Comparison of ENCODE assay signal across 8 mouse cellular contexts in the genomic region with DNA sequence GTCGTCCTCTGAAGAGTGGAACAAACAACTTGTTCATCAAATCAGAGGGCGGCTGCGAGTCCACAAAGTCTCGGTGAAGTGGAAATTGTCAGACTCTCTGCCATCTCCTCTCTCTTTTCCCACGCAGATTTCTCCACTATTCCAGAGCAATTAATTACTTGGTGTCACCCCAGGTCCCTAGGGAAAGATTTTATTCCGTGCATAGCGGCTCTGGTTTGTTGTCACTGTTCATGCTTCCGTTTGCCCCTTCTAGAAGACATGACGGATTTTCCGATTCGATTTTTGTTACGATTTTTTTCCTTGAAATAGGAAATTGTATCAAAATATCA. TPM values are rescaled to one million over a fixed set of nuclear protein-coding genes. Genes with fewer than 3 reads are reported as not detected.
DNase-seq lines count a peak whose midpoint lies in the region; ATAC-seq and TF ChIP-seq lines count a peak whose summit lies in the region.

No protein-coding gene starts in this region.

- H3K79me2 ChIP-seq in myocyte (ENCODE audit: control insufficient read depth, insufficient read depth): peaks cover 39% of the 10 kb centered on the region

- H3K27ac ChIP-seq in layer of hippocampus, adult 2 months: peak overlapping the region; percentile 95
- H3K27ac ChIP-seq in embryonic facial prominence, embryonic 10.5 days (replicated peaks): peak overlapping the region; percentile 96
- peak overlapping the region; percentile 94 for H3K27ac ChIP-seq in hindbrain, postnatal 0 days

- no peak for TF ChIP-seq POLR2A in myocyte (IDR thresholded peaks at IDR 0.05; ENCODE audit: insufficient read length, low read depth)

- H3K27me3 ChIP-seq in embryonic facial prominence, embryonic 10.5 days (replicated peaks; ENCODE audit: low read depth, poor library complexity, severe bottlenecking): no peaks in the 10 kb centered on the region
- H3K27me3 ChIP-seq in hindbrain, postnatal 0 days (ENCODE audit: insufficient read depth, low read length): no peaks in the 10 kb centered on the region
- H3K27me3 ChIP-seq in myocyte (ENCODE audit: control insufficient read depth, insufficient read depth, insufficient read length): no peaks in the 10 kb centered on the region

- no peaks in the 10 kb centered on the region for H3K9me3 ChIP-seq in embryonic facial prominence, embryonic 10.5 days
- no peaks in the 10 kb centered on the region for H3K9me3 ChIP-seq in hindbrain, postnatal 0 days (ENCODE audit: low read length)

- no peak for DNase-seq in layer of hippocampus, adult 2 months (ENCODE audit: low spot score in 2 of 2)
- DNase-seq in layer of hippocampus, adult 11-12 months (ENCODE audit: low spot score): no peak
- no peak for DNase-seq in embryonic facial prominence, embryonic 10.5 days (ENCODE audit: low spot score)
- peak; percentile 47 for DNase-seq in hindbrain, postnatal 0 days (ENCODE audit: low spot score)
- DNase-seq in cerebellum, adult 9-11 months: no peak
- no peak for DNase-seq in adrenal gland, postnatal 4 days (ENCODE audit: low spot score in 2 of 2)

- TF ChIP-seq CTCF in layer of hippocampus, adult 2 months (conservative IDR thresholded peaks at IDR 0.05): no peak
- no peak for TF ChIP-seq CTCF in hindbrain, postnatal 0 days (IDR thresholded peaks at IDR 0.05; ENCODE audit: low read depth)

- peak overlapping the region; percentile 26 for H3ac ChIP-seq in myocyte (ENCODE audit: control insufficient read depth, insufficient read length)

- no peak for ATAC-seq in hindbrain, postnatal 0 days
- no peak for ATAC-seq in CD4-positive, CD25-positive, alpha-beta regulatory T cell, adult 4 months

- peaks cover 16% of the 10 kb centered on the region for H3K36me3 ChIP-seq in embryonic facial prominence, embryonic 10.5 days (replicated peaks)
- H3K36me3 ChIP-seq in hindbrain, postnatal 0 days (ENCODE audit: insufficient read depth, low read length): no peaks in the 10 kb centered on the region
- peaks cover 6% of the 10 kb centered on the region for H3K36me3 ChIP-seq in myocyte (ENCODE audit: control insufficient read depth, insufficient read depth)

- peak overlapping the region; percentile 80 for H3K4me2 ChIP-seq in hindbrain, postnatal 0 days (ENCODE audit: low read depth, low read length)
- peak overlapping the region; percentile 67 for H3K4me2 ChIP-seq in myocyte (ENCODE audit: low read depth)

- peak overlapping the region; percentile 84 for H3K4me3 ChIP-seq in layer of hippocampus, adult 2 months
- H3K4me3 ChIP-seq in embryonic facial prominence, embryonic 10.5 days: peak overlapping the region; percentile 98
- H3K4me3 ChIP-seq in hindbrain, postnatal 0 days (ENCODE audit: low read length): peak overlapping the region; percentile 64
- H3K4me3 ChIP-seq in myocyte: peak overlapping the region; percentile 94

- peaks cover 21% of the 10 kb centered on the region for H3K4me1 ChIP-seq in embryonic facial prominence, embryonic 10.5 days
- peaks cover 13% of the 10 kb centered on the region; the same call in 1 of the 2 replicates for H3K4me1 ChIP-seq in hindbrain, postnatal 0 days (ENCODE audit: insufficient read depth, low read length)

- H3K9ac ChIP-seq in hindbrain, postnatal 0 days (replicated peaks; ENCODE audit: low read length): peak overlapping the region; percentile 80

- 9% methylated on average over 12 of the region's 12 CpGs for WGBS in embryonic facial prominence, embryonic 10.5 days
- WGBS in hindbrain, postnatal 0 days: 7% methylated on average over 12 of the region's 12 CpGs

TF ChIP-seq in myocyte, 11 proteins besides CTCF, POLR2A, EP300 and RAD21:
- no peak for TF ChIP-seq MYOG (IDR thresholded peaks at IDR 0.05; ENCODE audit: control insufficient read depth in 1 of 3, insufficient read depth in 1 of 3, insufficient read length in 2 of 3, low read depth in 2 of 3)
- TF ChIP-seq POLR2AphosphoS2 (IDR thresholded peaks at IDR 0.05; ENCODE audit: insufficient read length, low read depth): no peak
- no peak for TF ChIP-seq TCF12 (IDR thresholded peaks at IDR 0.05; ENCODE audit: insufficient read depth, poor library complexity, severe bottlenecking)
- no peak for TF ChIP-seq TCF3 (IDR thresholded peaks at IDR 0.05; ENCODE audit: insufficient read length, low read depth)
- no peak for TF ChIP-seq MAX (IDR thresholded peaks at IDR 0.05; ENCODE audit: low read depth)
- no peak for TF ChIP-seq SRF (IDR thresholded peaks at IDR 0.05; ENCODE audit: control insufficient read depth, insufficient read length, low read depth)
- TF ChIP-seq MYOD1 (IDR thresholded peaks at IDR 0.05; ENCODE audit: control insufficient read depth in 1 of 3, insufficient read length in 2 of 3, low read depth in 2 of 3): no peak
- no peak for TF ChIP-seq CEBPB (IDR thresholded peaks at IDR 0.05; ENCODE audit: insufficient read depth, poor library complexity, severe bottlenecking)
- TF ChIP-seq USF1 (IDR thresholded peaks at IDR 0.05; ENCODE audit: low read depth): no peak
- TF ChIP-seq REST (IDR thresholded peaks at IDR 0.05; ENCODE audit: insufficient read depth, insufficient read length): no peak
- no peak for TF ChIP-seq E2F4 (IDR thresholded peaks at IDR 0.05; ENCODE audit: insufficient read depth)

RNA-seq across cellular contexts. Expression of a gene that starts 0.7 kb away (rescaled TPM):
- 10 to 100 TPM; 55.7 to 57.5 TPM for total RNA-seq in layer of hippocampus, adult 2 months (2021)
- polyA plus RNA-seq in embryonic facial prominence, embryonic 10.5 days (2016; fragmentation: Nextera tagmentation; extraction: Ambion mirVana): 66.7 and 68.9 TPM in 2 replicates
- 21.5 and 38.1 TPM in 2 replicates for total RNA-seq in hindbrain, postnatal 0 days (2014; rRNA removed)
- 54.2 and 57.7 TPM in 2 replicates for polyA plus RNA-seq in hindbrain, postnatal 0 days (2015; fragmentation: Nextera tagmentation; extraction: Ambion mirVana)
- polyA plus RNA-seq in myocyte (2012; fragmentation: generic; extraction: Trizol): 26.8 TPM
- 10 to 100 TPM; 70.2 to 74.2 TPM for polyA plus RNA-seq in CD4-positive, CD25-positive, alpha-beta regulatory T cell, adult 4 months (2017; shearing (Covaris generic))
- total RNA-seq in adrenal gland, postnatal 4 days (2021): 10 to 100 TPM; 49.1 to 52.0 TPM

RNA-seq across cellular contexts. Expression of a gene that starts 41.0 kb away (rescaled TPM):
- 1 to 10 TPM; 4.8 TPM for total RNA-seq in layer of hippocampus, adult 2 months (2021)
- polyA plus RNA-seq in embryonic facial prominence, embryonic 10.5 days (2016; fragmentation: Nextera tagmentation; extraction: Ambion mirVana): 0.39 and 0.55 TPM in 2 replicates
- total RNA-seq in hindbrain, postnatal 0 days (2014; rRNA removed): 0.29 and 4.2 TPM in 2 replicates
- polyA plus RNA-seq in hindbrain, postnatal 0 days (2015; fragmentation: Nextera tagmentation; extraction: Ambion mirVana): 2.9 and 3.5 TPM in 2 replicates
- polyA plus RNA-seq in myocyte (2012; fragmentation: generic; extraction: Trizol): 0.07 TPM
- polyA plus RNA-seq in CD4-positive, CD25-positive, alpha-beta regulatory T cell, adult 4 months (2017; shearing (Covaris generic)): 1 to 10 TPM; 1.1 TPM
- under 1 TPM in 1 of 2 experiments, not detected in 1; 0.48 TPM for total RNA-seq in adrenal gland, postnatal 4 days (2021)
